Mouse (Mus musculus) heart, adult 2 months (tissue): ENCODE results near the gene Vldlr.

Source experiments
- CTCF ChIP-seq: fragments of 200-600 bp; IDR thresholded peaks from 2 replicates; pipeline ENCODE4 v1.8.1; 2022; ENCODE audit warnings: antibody characterized with exemption, mild to moderate bottlenecking, moderate library complexity
- EP300 ChIP-seq: fragments of 200-500 bp; IDR thresholded peaks from 2 replicates; pipeline ENCODE4 v1.6.1; 2011; ENCODE audit warnings: low read depth, low read length, control low read depth; ENCODE audit not compliant: insufficient read depth

GRCm38 (mm10) chr19:27223046-27223445, 6.8 kb downstream of the Vldlr start:
- TF ChIP-seq CTCF (no peak), EP300 (no peak)
